Mouse (Mus musculus): ENCODE results near the gene Pipox. TPM values are rescaled to one million over a fixed set of nuclear protein-coding genes. Genes with fewer than 3 reads are reported as not detected.

Pipox gene
- total RNA-seq, 1 experiment: 27.3 TPM

GRCm38 (mm10) chr11:77901366-77901765 lies 7.5 kb upstream of the Pipox start:
- DNase-seq (ENCODE audit: low read depth, low spot score): no peak
- no peak for TF ChIP-seq ZNF384 (IDR thresholded peaks at IDR 0.05; ENCODE audit: low read depth, low read length)
- TF ChIP-seq HCFC1 (IDR thresholded peaks at IDR 0.05; ENCODE audit: borderline replicate concordance, insufficient read depth, low read length): no peak
- TF ChIP-seq ZC3H11A (IDR thresholded peaks at IDR 0.05; ENCODE audit: borderline replicate concordance, low read depth, low read length): no peak
- no peak for TF ChIP-seq MAFK (IDR thresholded peaks at IDR 0.05; ENCODE audit: insufficient read depth, low read depth, low read length)
- no peak for TF ChIP-seq CHD2 (IDR thresholded peaks at IDR 0.05; ENCODE audit: low read depth, low read length)
- H3K36me3 ChIP-seq (ENCODE audit: control insufficient read depth, insufficient read depth, low read length, poor library complexity, severe bottlenecking): no peaks in the 10 kb centered on the region
- H3K27ac ChIP-seq (ENCODE audit: insufficient read depth, low read depth, low read length, poor library complexity, severe bottlenecking): no peak overlapping the region
- H3K4me1 ChIP-seq (ENCODE audit: control insufficient read depth in 2 of 2, insufficient read depth in 2 of 2, low read length in 2 of 2, poor library complexity in 1 of 2): peaks cover 15 to 26% of the 10 kb centered on the region in 2 experiments
- in situ Hi-C loops (cut with MboI; ENCODE audit: low sequenced_read_pairs in 2 of 2, unreplicated experiment in 2 of 2): no loop called here
- H3K9ac ChIP-seq (ENCODE audit: insufficient read depth, low read depth, low read length, poor library complexity, severe bottlenecking): no peak overlapping the region
- no peak overlapping the region for H3K4me3 ChIP-seq (ENCODE audit: insufficient read depth in 1 of 2, low read depth in 1 of 2, low read length in 2 of 2, poor library complexity in 1 of 2, severe bottlenecking in 1 of 2)
- no peaks in the 10 kb centered on the region for H3K9me3 ChIP-seq (ENCODE audit: control insufficient read depth, insufficient read depth, low read depth, low read length)

GRCm38 (mm10) chr11:77900696-77901095 lies 6.8 kb upstream of the Pipox start:
- peaks cover 21 to 26% of the 10 kb centered on the region in 2 experiments for H3K4me1 ChIP-seq (ENCODE audit: control insufficient read depth in 2 of 2, insufficient read depth in 2 of 2, low read length in 2 of 2, poor library complexity in 1 of 2)
- in situ Hi-C loops (cut with MboI; ENCODE audit: low sequenced_read_pairs in 2 of 2, unreplicated experiment in 2 of 2): no loop called here

GRCm38 (mm10) chr11:77900187-77900586 lies 6.3 kb upstream of the Pipox start:
- Histone ChIP-seq H3K4me3 (ENCODE audit: insufficient read depth in 1 of 2, low read depth in 1 of 2, low read length in 2 of 2, poor library complexity in 1 of 2, severe bottlenecking in 1 of 2) (no peak overlapping the region), H3K9me3 (ENCODE audit: control insufficient read depth, insufficient read depth, low read depth, low read length) (no peaks in the 10 kb centered on the region), H3K4me1 (ENCODE audit: control insufficient read depth in 2 of 2, insufficient read depth in 2 of 2, low read length in 2 of 2, poor library complexity in 1 of 2) (peaks cover 27 to 31% of the 10 kb centered on the region in 2 experiments), H3K9ac (ENCODE audit: insufficient read depth, low read depth, low read length, poor library complexity, severe bottlenecking) (no peak overlapping the region), H3K27ac (ENCODE audit: insufficient read depth, low read depth, low read length, poor library complexity, severe bottlenecking) (no peak overlapping the region), H3K36me3 (ENCODE audit: control insufficient read depth, insufficient read depth, low read length, poor library complexity, severe bottlenecking) (no peaks in the 10 kb centered on the region)
- DNase-seq (ENCODE audit: low read depth, low spot score): no peak
- in situ Hi-C loops (cut with MboI; ENCODE audit: low sequenced_read_pairs in 2 of 2, unreplicated experiment in 2 of 2): no loop called here
- TF ChIP-seq HCFC1 (IDR thresholded peaks at IDR 0.05; ENCODE audit: borderline replicate concordance, insufficient read depth, low read length) (no peak), ZNF384 (IDR thresholded peaks at IDR 0.05; ENCODE audit: low read depth, low read length) (no peak), MAFK (IDR thresholded peaks at IDR 0.05; ENCODE audit: insufficient read depth, low read depth, low read length) (no peak), ZC3H11A (IDR thresholded peaks at IDR 0.05; ENCODE audit: borderline replicate concordance, low read depth, low read length) (no peak)

More at GRCm38 (mm10) chr11:77900696-77901095, 6.8 kb upstream of the Pipox start:
- no peaks in the 10 kb centered on the region for H3K36me3 ChIP-seq (ENCODE audit: control insufficient read depth, insufficient read depth, low read length, poor library complexity, severe bottlenecking)
- no peak for DNase-seq (ENCODE audit: low read depth, low spot score)
- H3K4me3 ChIP-seq (ENCODE audit: insufficient read depth in 1 of 2, low read depth in 1 of 2, low read length in 2 of 2, poor library complexity in 1 of 2, severe bottlenecking in 1 of 2): no peak overlapping the region
- H3K9ac ChIP-seq (ENCODE audit: insufficient read depth, low read depth, low read length, poor library complexity, severe bottlenecking): no peak overlapping the region
- no peaks in the 10 kb centered on the region for H3K9me3 ChIP-seq (ENCODE audit: control insufficient read depth, insufficient read depth, low read depth, low read length)
- no peak for TF ChIP-seq ZC3H11A (IDR thresholded peaks at IDR 0.05; ENCODE audit: borderline replicate concordance, low read depth, low read length)
- no peak for TF ChIP-seq CHD2 (IDR thresholded peaks at IDR 0.05; ENCODE audit: low read depth, low read length)
- no peak for TF ChIP-seq HCFC1 (IDR thresholded peaks at IDR 0.05; ENCODE audit: borderline replicate concordance, insufficient read depth, low read length)
- TF ChIP-seq MAFK (IDR thresholded peaks at IDR 0.05; ENCODE audit: insufficient read depth, low read depth, low read length): no peak
- TF ChIP-seq ZNF384 (IDR thresholded peaks at IDR 0.05; ENCODE audit: low read depth, low read length): no peak
- no peak overlapping the region for H3K27ac ChIP-seq (ENCODE audit: insufficient read depth, low read depth, low read length, poor library complexity, severe bottlenecking)

GRCm38 (mm10) chr11:77896820-77897805 lies 3.2 kb upstream of the Pipox start:
- Histone ChIP-seq H3K4me3 (ENCODE audit: insufficient read depth in 1 of 2, low read depth in 1 of 2, low read length in 2 of 2, poor library complexity in 1 of 2, severe bottlenecking in 1 of 2) (peak overlapping the region; percentile 39 to 43), H3K27ac (ENCODE audit: insufficient read depth, low read depth, low read length, poor library complexity, severe bottlenecking) (no peak overlapping the region; the same call in 1 of the 2 replicates), H3K36me3 (ENCODE audit: control insufficient read depth, insufficient read depth, low read length, poor library complexity, severe bottlenecking) (no peaks in the 10 kb centered on the region), H3K4me1 (ENCODE audit: control insufficient read depth in 2 of 2, insufficient read depth in 2 of 2, low read length in 2 of 2, poor library complexity in 1 of 2) (peaks cover 23 to 33% of the 10 kb centered on the region in 2 experiments), H3K9ac (ENCODE audit: insufficient read depth, low read depth, low read length, poor library complexity, severe bottlenecking) (peak overlapping the region; percentile 69; the same call in 1 of the 2 replicates), H3K9me3 (ENCODE audit: control insufficient read depth, insufficient read depth, low read depth, low read length) (no peaks in the 10 kb centered on the region)
- DNase-seq (ENCODE audit: low read depth, low spot score): no peak
- in situ Hi-C loops (cut with MboI; ENCODE audit: low sequenced_read_pairs in 2 of 2, unreplicated experiment in 2 of 2): no loop called here
- TF ChIP-seq CHD2 (IDR thresholded peaks at IDR 0.05; ENCODE audit: low read depth, low read length): no peak
